Mouse (Mus musculus): ENCODE results near the gene Sowaha. TPM values are rescaled to one million over a fixed set of nuclear protein-coding genes. Genes with fewer than 3 reads are reported as not detected.

The Sowaha gene
- polyA plus RNA-seq, 1 experiment from 2014 or later = 0.17 TPM

GRCm38 (mm10) chr11:53491954-53492401 is 11.9 kb upstream of the Sowaha start:
- Histone ChIP-seq H3K4me1 (ENCODE audit: insufficient read depth, low read length) (peaks cover 19% of the 10 kb centered on the region), H3K27me3 (ENCODE audit: insufficient read depth, low read length) (peaks cover 4% of the 10 kb centered on the region; the same call in 1 of the 2 replicates), H3K9ac (replicated peaks; ENCODE audit: low read length) (no peak overlapping the region; the same call in 1 of the 2 replicates), H3K9me3 (ENCODE audit: low read length) (no peaks in the 10 kb centered on the region; the same call in 1 of the 2 replicates), H3K36me3 (ENCODE audit: insufficient read depth, low read length) (no peaks in the 10 kb centered on the region), H3K4me2 (replicated peaks; ENCODE audit: low read depth, low read length) (no peak overlapping the region), H3K4me3 (ENCODE audit: low read length) (no peak overlapping the region), H3K27ac (ENCODE audit: low read length) (no peak overlapping the region)
- ATAC-seq (ENCODE audit: low FRiP score, low TSS enrichment) = no peak
- 24% methylated on average over 8 of the region's 8 CpGs for WGBS

GRCm38 (mm10) chr11:53489421-53489820 is 9.3 kb upstream of the Sowaha start:
- Histone ChIP-seq H3K27ac (ENCODE audit: low read length) (no peak overlapping the region), H3K9ac (replicated peaks; ENCODE audit: low read length) (no peak overlapping the region), H3K36me3 (ENCODE audit: insufficient read depth, low read length) (no peaks in the 10 kb centered on the region), H3K4me2 (replicated peaks; ENCODE audit: low read depth, low read length) (no peak overlapping the region), H3K27me3 (ENCODE audit: insufficient read depth, low read length) (peaks cover 4% of the 10 kb centered on the region; the same call in 1 of the 2 replicates), H3K4me1 (ENCODE audit: insufficient read depth, low read length) (peaks cover 14% of the 10 kb centered on the region; the same call in 1 of the 2 replicates), H3K9me3 (ENCODE audit: low read length) (no peaks in the 10 kb centered on the region; the same call in 1 of the 2 replicates), H3K4me3 (ENCODE audit: low read length) (no peak overlapping the region)
- no peak for ATAC-seq (ENCODE audit: low FRiP score, low TSS enrichment)
- 84% methylated on average over 9 of the region's 9 CpGs for WGBS

- Histone ChIP-seq H3K4me1 (ENCODE audit: insufficient read depth, low read length) (peaks cover 14% of the 10 kb centered on the region; the same call in 1 of the 2 replicates), H3K4me3 (ENCODE audit: low read length) (no peak overlapping the region), H3K36me3 (ENCODE audit: insufficient read depth, low read length) (no peaks in the 10 kb centered on the region), H3K27ac (ENCODE audit: low read length) (no peak overlapping the region), H3K9me3 (ENCODE audit: low read length) (no peaks in the 10 kb centered on the region; the same call in 1 of the 2 replicates), H3K27me3 (ENCODE audit: insufficient read depth, low read length) (peaks cover 4% of the 10 kb centered on the region; the same call in 1 of the 2 replicates), H3K4me2 (replicated peaks; ENCODE audit: low read depth, low read length) (no peak overlapping the region), H3K9ac (replicated peaks; ENCODE audit: low read length) (no peak overlapping the region)
- no peak for ATAC-seq (ENCODE audit: low FRiP score, low TSS enrichment)
- WGBS = 93% methylated on average over 5 of the region's 5 CpGs
These were observed 8.9 kb upstream of the Sowaha start for GRCm38 (mm10) chr11:53489007-53489406.

GRCm38 (mm10) chr11:53486822-53487594 is 6.9 kb upstream of the Sowaha start:
- peak; percentile 81 for ATAC-seq (ENCODE audit: low FRiP score, low TSS enrichment)
- H3K9ac ChIP-seq (replicated peaks; ENCODE audit: low read length) = 0 out of 2 replicates have a peak overlapping the region, but pooled peaks have one; percentile 19

GRCm38 (mm10) chr11:53486351-53486750 is 6.3 kb upstream of the Sowaha start:
- H3K27me3 ChIP-seq (ENCODE audit: insufficient read depth, low read length) = peaks cover 8% of the 10 kb centered on the region
- 71% methylated on average over 2 of the region's 3 CpGs for WGBS
- H3K9ac ChIP-seq (replicated peaks; ENCODE audit: low read length) = no peak overlapping the region
- H3K9me3 ChIP-seq (ENCODE audit: low read length) = no peaks in the 10 kb centered on the region; the same call in 1 of the 2 replicates
- H3K36me3 ChIP-seq (ENCODE audit: insufficient read depth, low read length) = no peaks in the 10 kb centered on the region
- peak overlapping the region; percentile 47; the same call in 1 of the 2 replicates for H3K4me2 ChIP-seq (replicated peaks; ENCODE audit: low read depth, low read length)
- H3K4me1 ChIP-seq (ENCODE audit: insufficient read depth, low read length) = peaks cover 9% of the 10 kb centered on the region; the same call in 1 of the 2 replicates
- no peak overlapping the region for H3K4me3 ChIP-seq (ENCODE audit: low read length)
- H3K27ac ChIP-seq (ENCODE audit: low read length) = no peak overlapping the region
- peak; percentile 66; the same call in 1 of the 2 replicates for ATAC-seq (ENCODE audit: low FRiP score, low TSS enrichment)

More at GRCm38 (mm10) chr11:53486822-53487594, 6.9 kb upstream of the Sowaha start:
- peak overlapping the region; percentile 47 for H3K4me2 ChIP-seq (replicated peaks; ENCODE audit: low read depth, low read length)
- peaks cover 12% of the 10 kb centered on the region; the same call in 1 of the 2 replicates for H3K4me1 ChIP-seq (ENCODE audit: insufficient read depth, low read length)
- H3K4me3 ChIP-seq (ENCODE audit: low read length) = peak overlapping the region; percentile 13
- WGBS = 8% methylated on average over 27 of the region's 27 CpGs
- H3K9me3 ChIP-seq (ENCODE audit: low read length) = no peaks in the 10 kb centered on the region; the same call in 1 of the 2 replicates
- no peak overlapping the region for H3K27ac ChIP-seq (ENCODE audit: low read length)
- H3K36me3 ChIP-seq (ENCODE audit: insufficient read depth, low read length) = no peaks in the 10 kb centered on the region
- peaks cover 5% of the 10 kb centered on the region for H3K27me3 ChIP-seq (ENCODE audit: insufficient read depth, low read length)

GRCm38 (mm10) chr11:53485719-53486118 is 5.6 kb upstream of the Sowaha start:
- 56% methylated on average over 3 of the region's 3 CpGs for WGBS
- Histone ChIP-seq H3K4me3 (ENCODE audit: low read length) (no peak overlapping the region), H3K27me3 (ENCODE audit: insufficient read depth, low read length) (peaks cover 14% of the 10 kb centered on the region), H3K9ac (replicated peaks; ENCODE audit: low read length) (no peak overlapping the region), H3K27ac (ENCODE audit: low read length) (no peak overlapping the region), H3K4me1 (ENCODE audit: insufficient read depth, low read length) (peaks cover 9% of the 10 kb centered on the region; the same call in 1 of the 2 replicates), H3K36me3 (ENCODE audit: insufficient read depth, low read length) (no peaks in the 10 kb centered on the region), H3K4me2 (replicated peaks; ENCODE audit: low read depth, low read length) (no peak overlapping the region), H3K9me3 (ENCODE audit: low read length) (no peaks in the 10 kb centered on the region; the same call in 1 of the 2 replicates)
- ATAC-seq (ENCODE audit: low FRiP score, low TSS enrichment) = no peak

GRCm38 (mm10) chr11:53483159-53483891 is 3.3 kb upstream of the Sowaha start:
- no peak for ATAC-seq (ENCODE audit: low FRiP score, low TSS enrichment)
- WGBS = 73% methylated on average over 9 of the region's 9 CpGs

GRCm38 (mm10) chr11:53481088-53481730 is 1.1 kb upstream of the Sowaha start:
- Histone ChIP-seq H3K4me2 (replicated peaks; ENCODE audit: low read depth, low read length) (no peak overlapping the region), H3K27ac (ENCODE audit: low read length) (no peak overlapping the region), H3K36me3 (ENCODE audit: insufficient read depth, low read length) (no peaks in the 10 kb centered on the region), H3K4me1 (ENCODE audit: insufficient read depth, low read length) (peaks cover 16% of the 10 kb centered on the region), H3K9me3 (ENCODE audit: low read length) (peaks cover 5% of the 10 kb centered on the region), H3K9ac (replicated peaks; ENCODE audit: low read length) (no peak overlapping the region), H3K27me3 (ENCODE audit: insufficient read depth, low read length) (peaks cover 50% of the 10 kb centered on the region), H3K4me3 (ENCODE audit: low read length) (no peak overlapping the region)
- WGBS = 71% methylated on average over 4 of the region's 4 CpGs
- no peak for ATAC-seq (ENCODE audit: low FRiP score, low TSS enrichment)

More at GRCm38 (mm10) chr11:53483159-53483891, 3.3 kb upstream of the Sowaha start:
- Histone ChIP-seq H3K9ac (replicated peaks; ENCODE audit: low read length) (no peak overlapping the region), H3K27ac (ENCODE audit: low read length) (no peak overlapping the region), H3K27me3 (ENCODE audit: insufficient read depth, low read length) (peaks cover 37% of the 10 kb centered on the region), H3K4me3 (ENCODE audit: low read length) (no peak overlapping the region), H3K36me3 (ENCODE audit: insufficient read depth, low read length) (no peaks in the 10 kb centered on the region), H3K9me3 (ENCODE audit: low read length) (peaks cover 5% of the 10 kb centered on the region), H3K4me2 (replicated peaks; ENCODE audit: low read depth, low read length) (no peak overlapping the region), H3K4me1 (ENCODE audit: insufficient read depth, low read length) (peaks cover 25% of the 10 kb centered on the region)

- Histone ChIP-seq H3K27ac (ENCODE audit: low read length) (no peak overlapping the region), H3K4me1 (ENCODE audit: insufficient read depth, low read length) (peaks cover 16% of the 10 kb centered on the region), H3K4me2 (replicated peaks; ENCODE audit: low read depth, low read length) (peak overlapping the region; percentile 79), H3K27me3 (ENCODE audit: insufficient read depth, low read length) (peaks cover 70% of the 10 kb centered on the region), H3K36me3 (ENCODE audit: insufficient read depth, low read length) (no peaks in the 10 kb centered on the region), H3K9me3 (ENCODE audit: low read length) (peaks cover 5% of the 10 kb centered on the region), H3K9ac (replicated peaks; ENCODE audit: low read length) (peak overlapping the region; percentile 49), H3K4me3 (ENCODE audit: low read length) (peak overlapping the region; percentile 44)
- peak; percentile 47; the same call in 1 of the 2 replicates for ATAC-seq (ENCODE audit: low FRiP score, low TSS enrichment)
- WGBS = under 1% methylated on average over 62 of the region's 62 CpGs
These were observed 797 bp downstream of the Sowaha start for GRCm38 (mm10) chr11:53479171-53479782.
